Mouse (Mus musculus): ENCODE data around the gene Sdhaf1.

DNA sequence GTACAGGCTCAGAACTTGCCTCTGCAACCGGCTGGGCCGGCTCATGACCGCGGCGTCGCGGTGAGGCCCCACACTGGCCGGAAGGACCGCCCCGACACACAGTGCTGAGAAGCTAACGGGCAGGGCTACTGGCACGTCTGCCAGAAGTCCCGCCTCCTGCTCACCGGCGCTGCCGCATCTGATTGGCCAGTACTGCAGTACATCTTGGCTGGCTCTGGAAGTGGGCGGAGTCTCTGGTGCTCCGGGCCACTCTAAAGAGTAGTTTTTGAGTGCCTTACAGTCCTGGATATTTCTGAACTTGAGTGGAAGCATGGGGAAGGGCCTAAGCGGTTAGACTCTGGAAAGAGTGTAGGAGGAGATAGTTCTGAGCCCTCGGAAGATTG, 1.4 kb downstream of the Sdhaf1 start:
- TF ChIP-seq CTCF (IDR thresholded peaks at IDR 0.05; ENCODE audit: low read depth) (no peak), EP300 (IDR thresholded peaks at IDR 0.05; ENCODE audit: low read depth) (no peak)
